Mouse (Mus musculus): ENCODE measurements at regions not wholly inside any gene's neighbourhood (a gene's known extent, or its start where the extent isn't known, plus 50 kb on each side); places are given as distances from the start of the nearest gene placed in this dataset.
"Not testable (repeated sequence)": the region's sequence is repeated elsewhere in the genome, so short reads cannot be mapped to it uniquely, and the experiment has no call there.

DNA sequence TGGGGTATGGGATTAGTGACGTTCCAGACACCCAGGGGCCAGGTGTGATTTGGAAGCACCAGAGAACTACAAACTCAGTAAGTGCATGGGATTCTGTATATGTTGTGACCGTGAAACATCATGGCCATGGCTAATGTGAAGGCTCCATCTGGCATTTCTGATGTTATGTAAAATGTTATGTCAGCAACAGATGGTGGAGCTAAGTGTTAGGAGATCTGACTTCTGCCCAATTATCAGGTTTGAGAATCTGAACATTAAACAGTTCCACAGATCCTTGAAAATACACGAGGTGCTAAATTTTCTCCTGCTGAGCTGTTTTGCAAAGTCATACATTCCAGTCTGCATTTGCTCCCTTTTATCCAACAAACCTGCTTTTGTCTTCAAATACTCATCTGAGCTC is 223.6 kb upstream of the Egfl6 start:
- no peak for DNase-seq (ENCODE audit: extremely low spot score in 1 of 2, low spot score in 1 of 2)

GRCm38 (mm10) chrX:166808207-166808606 is 222.7 kb upstream of the Egfl6 start:
- DNase-seq (ENCODE audit: extremely low spot score in 1 of 2, low spot score in 1 of 2), result no peak

GRCm38 (mm10) chrX:166805957-166806356 is 220.4 kb upstream of the Egfl6 start:
- no peak for DNase-seq (ENCODE audit: extremely low spot score in 1 of 2, low spot score in 1 of 2)

- no peak for DNase-seq (ENCODE audit: extremely low spot score in 1 of 2, low spot score in 1 of 2)
These were observed 220.0 kb upstream of the Egfl6 start for GRCm38 (mm10) chrX:166805480-166805879.

DNA sequence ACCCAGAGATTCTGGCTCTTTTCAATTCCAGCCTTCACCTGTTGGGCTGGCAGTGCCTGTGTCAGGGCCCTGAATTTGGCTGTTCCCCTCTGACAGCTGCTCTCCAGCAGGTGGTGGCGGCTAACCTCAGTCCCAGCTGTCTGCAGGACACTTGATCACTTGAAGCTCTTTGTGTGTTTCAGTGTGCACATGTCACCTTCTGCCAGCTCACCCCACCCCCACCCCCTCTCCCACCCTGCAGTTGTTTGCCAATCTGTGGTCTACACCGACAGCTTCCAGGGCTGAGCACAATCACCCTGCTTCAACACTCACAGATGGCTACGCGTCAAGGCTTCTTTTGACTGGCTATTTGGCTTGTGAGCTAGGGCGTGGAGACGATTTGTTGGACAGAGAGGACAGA is 217.7 kb upstream of the Egfl6 start:
- DNase-seq (ENCODE audit: extremely low spot score in 1 of 2, low spot score in 1 of 2), result no peak

DNA sequence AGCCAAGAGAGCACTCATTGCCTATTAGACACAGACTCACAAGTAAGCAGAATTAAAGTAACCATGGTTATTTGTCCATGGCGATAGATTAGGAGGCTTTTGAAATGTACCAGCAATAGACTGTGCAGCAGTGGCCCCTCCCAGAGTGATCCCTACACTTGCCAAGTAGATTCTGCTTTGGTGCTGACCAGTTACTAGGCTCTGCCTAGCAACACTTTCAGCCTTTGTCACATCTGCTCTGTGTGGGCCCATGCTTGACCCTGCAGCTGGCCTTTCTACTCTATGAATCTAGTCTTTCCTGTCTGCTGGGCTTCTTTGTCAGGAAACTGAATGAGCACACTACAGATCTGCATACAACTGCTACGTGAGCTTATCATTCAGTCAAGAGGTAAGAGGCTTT is 215.5 kb upstream of the Egfl6 start:
- DNase-seq (ENCODE audit: extremely low spot score in 1 of 2, low spot score in 1 of 2), result no peak

- DNase-seq (ENCODE audit: extremely low spot score in 1 of 2, low spot score in 1 of 2), result no peak
These were observed 210.1 kb upstream of the Egfl6 start for GRCm38 (mm10) chrX:166795651-166796050.

- DNase-seq (ENCODE audit: extremely low spot score in 1 of 2, low spot score in 1 of 2), result no peak
These were observed 203.5 kb upstream of the Egfl6 start for GRCm38 (mm10) chrX:166789031-166789430.

GRCm38 (mm10) chrX:166787137-166787536 is 201.6 kb upstream of the Egfl6 start:
- not testable (repeated sequence) for DNase-seq (ENCODE audit: extremely low spot score in 1 of 2, low spot score in 1 of 2)

- no peak for DNase-seq (ENCODE audit: extremely low spot score in 1 of 2, low spot score in 1 of 2)
These were observed 200.1 kb upstream of the Egfl6 start for GRCm38 (mm10) chrX:166785615-166786014.

DNA sequence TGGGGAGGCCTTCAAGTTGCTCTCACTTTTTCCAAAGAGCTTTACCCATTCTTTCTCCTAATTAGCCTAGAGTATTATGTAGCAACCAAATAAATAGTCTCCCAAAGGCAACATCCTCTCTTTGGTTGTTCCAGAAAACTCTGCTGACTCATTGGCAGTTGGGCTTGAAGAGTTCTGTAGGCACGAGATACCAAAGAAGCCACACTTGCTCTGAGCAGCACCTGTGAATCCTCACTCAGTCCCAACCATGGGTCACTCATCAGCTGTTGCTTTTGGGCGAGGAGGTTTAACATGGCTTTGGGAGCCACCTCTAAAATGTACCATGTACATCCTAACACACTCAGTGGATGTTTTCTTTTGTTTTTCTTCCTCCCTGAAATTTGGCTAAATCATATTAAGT is 197.9 kb upstream of the Egfl6 start:
- DNase-seq (ENCODE audit: extremely low spot score in 1 of 2, low spot score in 1 of 2), result no peak

- DNase-seq (ENCODE audit: extremely low spot score in 1 of 2, low spot score in 1 of 2), result no peak
These were observed 194.0 kb upstream of the Egfl6 start for GRCm38 (mm10) chrX:166779334-166780092.

DNA sequence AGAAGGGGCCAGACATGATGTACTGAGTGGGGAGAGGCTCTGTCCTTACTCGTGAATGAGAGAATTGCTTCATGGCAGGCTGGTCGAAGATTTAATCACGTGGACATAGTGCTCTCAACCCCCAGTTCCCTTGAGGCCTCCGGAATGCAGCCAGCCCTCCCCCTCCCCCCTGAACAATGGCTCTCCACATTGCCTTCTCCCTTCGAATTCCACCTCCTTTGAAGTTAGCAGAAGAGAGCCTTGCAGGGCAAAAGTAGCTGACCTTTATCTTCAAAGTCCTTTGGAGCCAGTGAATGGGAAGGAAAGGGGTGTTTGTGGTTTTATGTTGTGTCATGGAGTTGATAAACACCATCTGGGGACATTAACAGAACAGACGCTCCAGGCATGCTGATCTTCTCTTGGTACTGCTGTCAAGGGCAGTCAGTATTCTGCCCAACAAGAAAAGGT is 187.9 kb upstream of the Egfl6 start:
- no peak for DNase-seq (ENCODE audit: extremely low spot score in 1 of 2, low spot score in 1 of 2)

DNA sequence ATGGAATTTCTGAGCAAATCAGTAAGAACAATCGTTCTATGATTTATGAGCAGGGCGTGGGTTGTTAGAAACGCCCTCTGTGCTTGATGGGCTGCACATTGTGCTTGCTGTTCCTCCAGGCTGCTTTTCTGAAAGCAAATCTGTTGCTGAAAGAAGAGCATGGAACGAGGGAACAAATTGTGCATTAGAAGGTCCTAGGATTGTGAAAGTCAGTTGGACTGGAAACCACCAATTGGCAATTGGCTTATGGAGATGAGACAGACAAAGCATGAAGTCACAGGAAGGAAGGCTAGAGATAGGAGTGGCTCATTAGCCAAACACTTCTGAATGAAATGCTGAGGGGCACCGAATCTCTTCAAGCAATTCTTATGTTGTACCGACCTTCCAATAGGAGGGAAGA is 181.5 kb upstream of the Egfl6 start:
- no peak for DNase-seq (ENCODE audit: extremely low spot score in 1 of 2, low spot score in 1 of 2)

DNA sequence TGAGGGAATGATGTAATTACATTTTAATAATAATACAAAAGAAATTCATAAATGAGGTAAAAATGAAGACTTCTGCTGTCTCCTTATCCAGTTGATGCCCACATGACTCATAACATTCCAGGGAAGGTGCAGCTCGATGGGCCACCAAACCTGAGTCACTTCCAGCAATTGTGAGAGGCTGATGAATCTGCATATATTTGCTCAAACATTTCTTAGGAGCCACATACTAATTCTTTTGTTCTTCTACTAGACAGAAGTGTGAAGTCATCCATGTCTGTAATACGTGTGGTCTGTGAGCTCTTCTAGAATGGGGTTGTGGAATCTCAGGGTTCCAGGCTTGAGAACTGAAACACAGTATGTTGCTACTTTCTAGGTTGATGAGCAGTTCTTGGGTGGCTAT is 180.1 kb upstream of the Egfl6 start:
- DNase-seq (ENCODE audit: extremely low spot score in 1 of 2, low spot score in 1 of 2), result no peak

DNA sequence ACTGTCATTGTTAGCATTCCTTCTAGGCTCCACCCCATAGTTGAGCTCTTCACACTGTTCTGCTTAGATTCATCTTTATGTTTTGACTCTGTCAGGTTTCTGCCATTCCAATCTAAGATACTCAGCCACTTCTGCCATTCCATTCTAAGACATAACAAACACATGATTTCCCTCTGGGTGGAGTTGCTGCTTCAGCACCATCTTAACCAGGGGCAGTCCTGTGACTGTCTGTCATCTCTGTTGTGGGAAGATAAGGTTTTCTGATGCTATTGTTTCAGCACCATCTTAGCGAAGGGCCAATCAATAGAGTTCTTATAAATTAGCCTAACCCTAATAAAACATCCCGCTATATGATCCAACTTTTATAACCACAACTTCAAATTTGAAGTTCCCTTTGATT is 176.6 kb upstream of the Egfl6 start:
- DNase-seq (ENCODE audit: extremely low spot score in 1 of 2, low spot score in 1 of 2), result no peak

- DNase-seq (ENCODE audit: extremely low spot score in 1 of 2, low spot score in 1 of 2), result no peak
These were observed 171.6 kb upstream of the Egfl6 start for GRCm38 (mm10) chrX:166757152-166757551.

- DNase-seq (ENCODE audit: extremely low spot score in 1 of 2, low spot score in 1 of 2), result no peak
These were observed 169.6 kb upstream of the Egfl6 start for GRCm38 (mm10) chrX:166754967-166755654.

DNA sequence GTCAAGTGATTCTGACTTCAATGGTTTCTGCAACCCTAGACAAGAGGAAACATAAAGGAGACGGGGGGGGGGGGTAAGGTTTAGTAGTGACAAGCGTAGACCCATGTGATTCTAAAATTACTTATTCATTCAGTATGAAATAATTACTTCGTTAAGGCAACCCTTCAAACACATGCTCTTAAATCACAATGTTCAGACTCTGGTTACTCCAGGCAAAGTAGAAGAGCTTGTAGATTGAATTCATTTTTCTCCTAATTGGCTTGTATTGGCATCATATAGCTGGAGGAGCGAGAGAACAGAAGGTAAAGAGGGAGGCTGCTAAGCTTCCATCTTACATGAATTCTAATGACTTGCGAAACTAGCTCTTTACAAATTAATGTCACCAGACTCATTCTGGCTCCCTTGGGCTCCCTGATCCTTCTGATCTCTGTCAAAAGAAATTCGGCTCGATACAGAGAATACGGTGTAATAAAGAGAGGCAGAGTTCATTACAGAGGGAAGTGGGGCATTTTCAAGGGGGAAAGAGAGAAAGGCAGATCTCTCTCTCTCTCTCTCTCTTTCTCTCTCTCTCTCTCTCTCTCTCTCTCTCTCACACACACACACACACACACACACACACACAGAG is 163.6 kb upstream of the Egfl6 start:
- no peak for DNase-seq (ENCODE audit: extremely low spot score in 1 of 2, low spot score in 1 of 2)

- DNase-seq (ENCODE audit: extremely low spot score in 1 of 2, low spot score in 1 of 2), result no peak
These were observed 145.8 kb upstream of the Egfl6 start for GRCm38 (mm10) chrX:166731354-166731753.

GRCm38 (mm10) chrX:166728622-166728928 is 143.1 kb upstream of the Egfl6 start:
- no peak for DNase-seq (ENCODE audit: extremely low spot score in 1 of 2, low spot score in 1 of 2)

Measured in layer of hippocampus, postnatal 25 days (tissue).